In genomic region chr10:38884641-38885040, GRCm38 (mm10) we compare ENCODE assay signal across 16 mouse cellular contexts.
A peak's percentile ranks its signal among the peaks of the same experiment; 100 is the strongest.
DNase-seq lines count a peak whose midpoint lies in the region; ATAC-seq lines count a peak whose summit lies in the region.
"Had no signal": no experiment of that assay in that cellular context is flagged by ENCODE, and none has a peak within 500 bp of the region (broad histone marks: within the 10 kb centered on the region; RNA-seq: fewer than 3 reads in every experiment).

No protein-coding gene starts in this region.

- ATAC-seq in kidney, embryonic 14.5 days (ENCODE audit: low FRiP score, low TSS enrichment), result no peak
- peak; percentile 79 for ATAC-seq in activated CD4-positive, CD25-positive, alpha-beta regulatory T cell, adult 4 months
- ATAC-seq in neutrophil, adult 5-6 weeks (ENCODE audit: extremely low read depth, insufficient number of reproducible peaks, low FRiP score, poor library complexity, severe bottlenecking), result peak; percentile 60; the same call in 1 of the 2 replicates
- ATAC-seq in hindbrain, embryonic 12.5 days (ENCODE audit: low FRiP score), result no peak
- no peak for ATAC-seq in forebrain, embryonic 15.5 days (replicated peaks)
- ATAC-seq: forebrain, embryonic 14.5 days; intestine, embryonic 16.5 days; midbrain, embryonic 15.5 days had no signal

- DNase-seq in kidney, adult 8-10 months, result no peak
- DNase-seq in A20 (ENCODE audit: low read depth, low spot score), result peak; percentile 33
- DNase-seq in left cerebral cortex, postnatal 36 days (ENCODE audit: low spot score in 2 of 2), result no peak
- DNase-seq: cerebellum, adult 2 months; gastrocnemius, postnatal 25 days; layer of hippocampus, adult 9-11 months; lung, adult 2 months had no signal

- no peak overlapping the region for H3K4me3 ChIP-seq in kidney, embryonic 14.5 days (ENCODE audit: low read length)
- H3K4me3 ChIP-seq in hindbrain, embryonic 12.5 days, result no peak overlapping the region
- no peak overlapping the region for H3K4me3 ChIP-seq in forebrain, embryonic 15.5 days
- H3K4me3 ChIP-seq: embryonic facial prominence, embryonic 13.5 days; midbrain, embryonic 15.5 days had no signal

- H3K4me2 ChIP-seq in kidney, embryonic 14.5 days (replicated peaks; ENCODE audit: low read depth, low read length), result no peak overlapping the region
- H3K4me2 ChIP-seq in hindbrain, embryonic 12.5 days (replicated peaks), result no peak overlapping the region
- no peak overlapping the region for H3K4me2 ChIP-seq in forebrain, embryonic 15.5 days (replicated peaks)
- H3K4me2 ChIP-seq: embryonic facial prominence, embryonic 13.5 days; midbrain, embryonic 15.5 days had no signal

- intact Hi-C loops in left cerebral cortex, postnatal 36 days (cut with DNase I), result loop anchor here (5.0 kb wide), 1 partner anchor 143 kb away; no protein-coding TSS in a partner anchor

- WGBS in kidney, embryonic 14.5 days, result 66% methylated on average over 4 of the region's 4 CpGs
- 59% methylated on average over 4 of the region's 4 CpGs for WGBS in hindbrain, embryonic 12.5 days
- 68% methylated on average over 4 of the region's 4 CpGs for WGBS in forebrain, embryonic 15.5 days

- no peaks in the 10 kb centered on the region for H3K27me3 ChIP-seq in kidney, embryonic 14.5 days (ENCODE audit: control insufficient read depth, insufficient read depth, low read length)
- no peaks in the 10 kb centered on the region for H3K27me3 ChIP-seq in hindbrain, embryonic 12.5 days
- no peaks in the 10 kb centered on the region for H3K27me3 ChIP-seq in forebrain, embryonic 15.5 days
- H3K27me3 ChIP-seq: embryonic facial prominence, embryonic 13.5 days; midbrain, embryonic 15.5 days had no signal

- H3K9me3 ChIP-seq in kidney, embryonic 14.5 days (ENCODE audit: control insufficient read depth, low read length), result no peaks in the 10 kb centered on the region
- H3K9me3 ChIP-seq in hindbrain, embryonic 12.5 days (replicated peaks), result no peaks in the 10 kb centered on the region
- no peaks in the 10 kb centered on the region for H3K9me3 ChIP-seq in forebrain, embryonic 15.5 days
- H3K9me3 ChIP-seq: embryonic facial prominence, embryonic 13.5 days; midbrain, embryonic 15.5 days had no signal

- H3K27ac ChIP-seq in kidney, embryonic 14.5 days (ENCODE audit: low read depth, low read length), result 0 out of 2 replicates have a peak overlapping the region, but pooled peaks have one; percentile 1
- H3K27ac ChIP-seq in hindbrain, embryonic 12.5 days, result no peak overlapping the region
- no peak overlapping the region for H3K27ac ChIP-seq in forebrain, embryonic 15.5 days (replicated peaks)
- H3K27ac ChIP-seq: embryonic facial prominence, embryonic 13.5 days; midbrain, embryonic 15.5 days had no signal

- H3K4me1 ChIP-seq in kidney, embryonic 14.5 days (ENCODE audit: control insufficient read depth, insufficient read depth, low read length), result peaks cover 6% of the 10 kb centered on the region; the same call in 1 of the 2 replicates
- no peaks in the 10 kb centered on the region for H3K4me1 ChIP-seq in hindbrain, embryonic 12.5 days
- H3K4me1 ChIP-seq in forebrain, embryonic 15.5 days, result no peaks in the 10 kb centered on the region
- H3K4me1 ChIP-seq: embryonic facial prominence, embryonic 13.5 days; midbrain, embryonic 15.5 days had no signal

- H3K9ac ChIP-seq in kidney, embryonic 14.5 days (ENCODE audit: low read depth, low read length), result no peak overlapping the region
- no peak overlapping the region for H3K9ac ChIP-seq in hindbrain, embryonic 12.5 days
- H3K9ac ChIP-seq in forebrain, embryonic 15.5 days (replicated peaks), result no peak overlapping the region
- H3K9ac ChIP-seq: embryonic facial prominence, embryonic 13.5 days; midbrain, embryonic 15.5 days had no signal

- no peaks in the 10 kb centered on the region for H3K36me3 ChIP-seq in kidney, embryonic 14.5 days (ENCODE audit: control insufficient read depth, insufficient read depth, low read length)
- no peaks in the 10 kb centered on the region for H3K36me3 ChIP-seq in hindbrain, embryonic 12.5 days
- H3K36me3 ChIP-seq in forebrain, embryonic 15.5 days, result no peaks in the 10 kb centered on the region
- H3K36me3 ChIP-seq: embryonic facial prominence, embryonic 13.5 days; midbrain, embryonic 15.5 days had no signal

Comparison
In these comparisons a context has a peak if more than half of its experiments do, and no peak if none do; other contexts are left out.
1. ATAC-seq: peak in activated CD4-positive, CD25-positive, alpha-beta regulatory T cell, adult 4 months (single experiment) and neutrophil, adult 5-6 weeks (single experiment); none in kidney, embryonic 14.5 days (single experiment), hindbrain, embryonic 12.5 days (single experiment) and forebrain, embryonic 15.5 days (single experiment).